Mouse (Mus musculus) G1E (cell line): ENCODE data around the gene Nes. TPM values are rescaled to one million over a fixed set of nuclear protein-coding genes. Genes with fewer than 3 reads are reported as not detected.

Source experiments
- ATAC-seq: 2 replicates; pipeline ENCODE4 v1.8.0; 2016; ENCODE audit warnings: mild to moderate bottlenecking; ENCODE audit not compliant: insufficient number of reproducible peaks, poor library complexity, low FRiP score, severe bottlenecking; ENCODE audit errors: extremely low read depth
- DNase-seq: peaks from one replicate; pipeline ENCODE4 v3.0.0; 2012; ENCODE audit warnings: low spot score
- H3K27me3 ChIP-seq: 2 replicates; pipeline ENCODE4 v1.6.1; 2012; ENCODE audit warnings: mild to moderate bottlenecking, low read length, inconsistent platforms; ENCODE audit not compliant: insufficient read depth
- H3K36me3 ChIP-seq: replicated peaks from 2 replicates; pipeline ENCODE3; 2012; ENCODE audit warnings: mild to moderate bottlenecking, inconsistent platforms
- H3K4me1 ChIP-seq: 2 replicates; pipeline ENCODE4 v1.6.1; 2012; ENCODE audit warnings: low read depth, low read length, inconsistent platforms, mixed read lengths; ENCODE audit not compliant: insufficient read depth
- H3K4me3 ChIP-seq: 2 replicates; pipeline ENCODE4 v1.5.1; 2012; ENCODE audit warnings: low read depth, mild to moderate bottlenecking, inconsistent platforms, low read length, moderate library complexity, mixed read lengths
- H3K9me3 ChIP-seq: replicated peaks from 2 replicates; pipeline ENCODE4 v1.6.1; 2012; ENCODE audit warnings: inconsistent platforms
- CTCF ChIP-seq: IDR thresholded peaks from 2 replicates; pipeline ENCODE4 v1.5.1; 2012; ENCODE audit warnings: low read depth, low read length, inconsistent platforms, mixed read lengths
- GATA1 ChIP-seq: IDR thresholded peaks from 2 replicates; pipeline ENCODE4 v1.6.1; 2012; ENCODE audit warnings: borderline replicate concordance, low read length, inconsistent platforms, mixed read lengths
- GATA2 ChIP-seq: IDR thresholded peaks from 2 replicates; pipeline ENCODE4 v1.6.1; 2012; ENCODE audit warnings: low read depth, low read length, inconsistent platforms, borderline replicate concordance
- POLR2AphosphoS5 ChIP-seq: IDR thresholded peaks from 2 replicates; pipeline ENCODE4 v1.6.1; 2012; ENCODE audit warnings: low read depth, low read length, inconsistent platforms; ENCODE audit not compliant: insufficient replicate concordance
- TAL1 ChIP-seq: conservative IDR thresholded peaks from 2 replicates; pipeline ENCODE4 v1.6.1; 2012; ENCODE audit warnings: low read depth, low read length, inconsistent platforms, mixed read lengths
- polyA plus RNA-seq: library from polyadenylated mRNA; stranded (reverse); fragments of >175 nt; gene quantifications from 2 replicates; pipeline ENCODE4 v1.2.3, GENCODE M21; 2012
- total RNA-seq, 2 experiments: library from RNA; stranded (forward) in 1 of 2; stranded (reverse) in 1 of 2; fragments of 200-1000 nt in 1 of 2; fragments of >200 nt in 1 of 2; fragmentation: Nextera tagmentation in 1 of 2; gene quantifications; 2 replicates each; pipeline ENCODE4 v1.2.3; 2014 to 2017

Gene Nes
- total and polyA plus RNA-seq, 3 experiments = 0.02 to 0.22 TPM; not detected in 1

DNA sequence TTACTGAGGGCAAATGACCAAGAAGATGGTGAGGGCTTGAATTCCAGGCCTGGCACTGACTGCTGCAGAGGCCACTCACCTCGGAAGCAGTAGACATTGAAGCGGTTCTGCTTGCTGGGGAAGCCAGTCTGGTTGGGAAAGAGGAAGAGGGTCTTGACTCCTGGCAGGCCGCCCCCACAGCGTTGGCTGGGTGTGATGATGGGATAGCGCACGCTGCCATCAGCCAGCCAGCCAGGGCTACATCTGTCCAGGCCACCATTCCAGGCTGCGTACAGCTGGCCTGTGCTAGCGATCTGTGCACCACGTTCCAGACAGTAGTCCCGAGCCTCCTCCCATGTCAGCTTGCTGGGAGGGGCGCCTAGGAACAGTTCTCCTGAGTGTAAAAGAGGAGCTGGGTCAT, 24.5 kb downstream of the Nes start:
- no peak overlapping the region for H3K4me3 ChIP-seq
- DNase-seq (no peak), ATAC-seq (no peak)
- TF ChIP-seq TAL1 (no peak), CTCF (no peak), GATA1 (no peak), POLR2AphosphoS5 (no peak), GATA2 (no peak)
- H3K4me1 ChIP-seq = no peaks in the 10 kb centered on the region
- peaks cover 42% of the 10 kb centered on the region for H3K27me3 ChIP-seq
- no peaks in the 10 kb centered on the region for H3K9me3 ChIP-seq
- H3K36me3 ChIP-seq = no peaks in the 10 kb centered on the region

DNA sequence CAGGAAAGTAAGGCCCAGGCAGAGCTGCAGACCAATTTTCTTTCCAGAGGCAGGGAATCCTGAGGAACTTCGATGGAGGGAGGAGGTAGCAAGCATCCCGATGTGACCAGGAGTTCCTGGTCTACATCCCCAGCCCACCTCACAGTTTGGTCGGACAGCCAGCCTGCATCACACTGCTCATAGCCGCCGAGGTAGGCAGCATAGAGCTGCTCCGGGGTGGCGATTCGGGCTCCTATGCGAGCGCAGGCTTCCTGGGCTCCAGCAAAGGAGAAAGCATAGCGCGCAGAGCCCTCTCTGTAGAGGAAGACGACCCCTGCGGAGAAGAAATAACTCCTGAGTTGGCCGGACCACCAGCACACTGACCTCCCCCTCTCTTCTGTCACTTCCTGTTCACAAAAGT, 25.5 kb downstream of the Nes start:
- Histone ChIP-seq H3K9me3 (no peaks in the 10 kb centered on the region), H3K27me3 (peaks cover 42% of the 10 kb centered on the region), H3K4me3 (no peak overlapping the region), H3K36me3 (no peaks in the 10 kb centered on the region), H3K4me1 (no peaks in the 10 kb centered on the region)
- DNase-seq (no peak), ATAC-seq (no peak)
- TF ChIP-seq GATA2 (no peak), CTCF (no peak), TAL1 (no peak), GATA1 (no peak), POLR2AphosphoS5 (no peak)

DNA sequence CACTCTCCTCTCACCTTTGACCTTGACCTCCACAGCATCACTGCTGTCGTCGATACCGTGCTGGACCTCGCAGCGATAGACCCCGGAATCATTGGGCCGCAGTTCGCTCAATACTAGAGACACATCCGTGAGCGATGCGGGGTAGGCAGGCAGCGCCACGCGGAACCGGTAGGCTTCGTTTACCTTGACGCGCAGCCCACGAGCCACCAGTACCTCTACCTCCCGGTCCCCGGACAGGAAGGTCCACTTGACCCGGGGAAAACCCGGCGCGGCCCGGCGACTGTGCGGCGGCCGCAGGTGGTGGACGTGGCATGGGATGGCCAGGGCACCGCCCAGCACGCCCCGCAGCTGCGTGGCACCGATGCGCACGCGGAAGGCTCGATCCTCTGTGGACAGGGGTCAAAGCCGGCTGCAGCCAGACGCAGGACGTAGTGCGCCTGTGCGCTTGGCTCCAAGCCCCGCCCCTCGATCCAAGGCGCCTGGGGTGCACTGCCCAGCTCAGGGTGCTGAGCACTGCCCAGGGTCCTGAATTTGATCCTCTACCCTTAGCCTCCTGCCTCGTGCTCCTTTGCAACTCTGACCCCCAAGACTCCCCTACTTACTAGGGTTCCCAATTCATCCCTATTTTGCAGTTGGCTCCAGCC, 26.2 kb downstream of the Nes start:
- Histone ChIP-seq H3K4me3 (no peak overlapping the region), H3K4me1 (no peaks in the 10 kb centered on the region), H3K27me3 (peaks cover 42% of the 10 kb centered on the region), H3K36me3 (no peaks in the 10 kb centered on the region), H3K9me3 (no peaks in the 10 kb centered on the region)
- DNase-seq = no peak
- no peak for ATAC-seq
- TF ChIP-seq TAL1 (no peak), GATA1 (no peak), CTCF (no peak), POLR2AphosphoS5 (no peak), GATA2 (no peak)

DNA sequence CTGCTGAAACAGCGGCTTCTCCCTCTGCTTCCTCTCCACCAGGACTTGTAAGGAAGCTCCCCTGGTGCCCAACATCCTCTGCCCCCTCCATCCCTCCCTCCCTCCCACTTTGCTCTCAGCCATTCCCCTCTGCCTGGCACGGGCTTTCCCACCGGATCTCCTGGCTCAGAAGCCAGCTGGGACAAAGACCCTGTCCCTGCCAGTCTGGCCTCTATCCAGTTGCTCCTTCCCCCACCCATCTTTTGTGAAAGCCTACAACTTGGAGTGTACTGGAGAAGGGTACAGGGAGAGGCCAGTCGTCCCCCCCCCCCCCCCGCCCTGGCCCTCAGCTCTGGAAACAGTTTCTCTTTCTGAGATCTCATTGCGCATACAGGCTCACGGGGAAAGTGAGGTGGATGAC, 27.9 kb downstream of the Nes start:
- ATAC-seq (no peak), DNase-seq (no peak)
- Histone ChIP-seq H3K4me3 (no peak overlapping the region), H3K9me3 (no peaks in the 10 kb centered on the region), H3K4me1 (no peaks in the 10 kb centered on the region), H3K27me3 (peaks cover 45% of the 10 kb centered on the region), H3K36me3 (no peaks in the 10 kb centered on the region)
- no peak for TF ChIP-seq TAL1
- TF ChIP-seq GATA2 = no peak
- no peak for TF ChIP-seq CTCF
- TF ChIP-seq GATA1 = no peak
- TF ChIP-seq POLR2AphosphoS5 = no peak

DNA sequence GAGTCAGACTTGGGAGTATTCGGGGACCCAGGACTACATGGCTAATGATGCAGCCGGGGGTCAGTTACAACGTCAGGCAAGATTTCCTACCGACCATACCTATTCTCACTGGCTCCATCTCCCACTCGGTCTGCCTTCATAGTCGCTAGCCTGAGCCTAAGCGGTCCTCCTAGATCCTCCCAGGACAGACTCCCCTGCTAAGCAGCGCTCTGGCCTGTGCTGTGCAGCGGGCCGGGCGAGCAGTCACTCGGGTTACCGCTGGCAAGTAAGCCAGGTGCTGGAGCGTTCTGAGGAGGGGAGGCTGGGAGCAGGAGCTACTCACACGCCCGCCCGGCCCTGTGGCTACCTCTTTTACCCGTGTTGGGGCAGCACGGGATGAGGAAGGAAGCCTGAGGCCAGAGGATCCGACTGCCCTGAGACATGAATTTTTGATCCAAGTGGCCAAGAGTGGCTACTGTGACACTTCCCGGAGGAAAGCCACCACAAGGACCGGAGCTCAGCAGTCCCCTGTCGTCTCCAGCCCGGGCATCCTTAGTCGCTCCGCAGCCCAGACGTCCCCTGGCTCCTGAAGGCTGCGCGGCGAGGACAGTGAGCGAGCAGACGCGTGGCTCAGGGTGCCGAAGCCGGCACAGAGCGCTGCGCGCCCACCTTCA, 28.5 kb downstream of the Nes start:
- no peaks in the 10 kb centered on the region for H3K9me3 ChIP-seq
- H3K4me1 ChIP-seq = no peaks in the 10 kb centered on the region
- H3K27me3 ChIP-seq = peaks cover 47% of the 10 kb centered on the region
- no peaks in the 10 kb centered on the region for H3K36me3 ChIP-seq
- ATAC-seq (no peak), DNase-seq (no peak)
- H3K4me3 ChIP-seq = no peak overlapping the region
- TF ChIP-seq TAL1 (no peak), GATA2 (no peak), CTCF (no peak), GATA1 (no peak), POLR2AphosphoS5 (no peak)

DNA sequence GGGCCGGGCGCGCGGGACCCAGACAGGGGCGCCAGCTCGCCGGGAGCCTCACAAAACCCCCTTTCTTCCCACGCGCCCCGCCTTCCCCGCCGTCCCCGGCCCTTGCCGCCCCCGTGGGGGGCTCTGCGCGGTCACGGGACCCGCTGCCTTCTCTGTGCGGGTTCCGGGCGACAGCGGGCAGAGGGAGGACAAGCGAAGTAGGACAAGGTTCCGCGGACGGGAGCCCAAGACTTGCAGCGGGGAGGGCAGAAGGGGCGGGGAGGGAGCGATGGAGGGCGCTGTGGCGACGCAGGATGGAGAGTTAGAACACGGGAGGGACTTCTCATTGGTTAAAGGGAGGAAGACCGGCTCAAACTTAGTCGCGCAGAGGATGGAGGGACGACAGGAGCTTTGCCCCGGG, 29.3 kb downstream of the Nes start, which contains the start of gene Bcan:
Gene Bcan (minus strand): TSS at position 50 of the 400 bp plus-strand sequence.
- no peaks in the 10 kb centered on the region for H3K9me3 ChIP-seq
- no peaks in the 10 kb centered on the region for H3K4me1 ChIP-seq
- H3K36me3 ChIP-seq = no peaks in the 10 kb centered on the region
- H3K27me3 ChIP-seq = peaks cover 47% of the 10 kb centered on the region; the same call in 1 of the 2 replicates
- no peak for ATAC-seq
- no peak within 1 kb of the TSS for H3K4me3 ChIP-seq
- DNase-seq = no peak
- no peak for TF ChIP-seq POLR2AphosphoS5
- no peak for TF ChIP-seq GATA2
- no peak for TF ChIP-seq GATA1
- TF ChIP-seq TAL1 = no peak
- TF ChIP-seq CTCF = no peak
